Mouse (Mus musculus): Measurements from ENCODE around the gene Cryz. TPM values are rescaled to one million over a fixed set of nuclear protein-coding genes. Genes with fewer than 3 reads are reported as not detected.

Gene Cryz
- polyA plus RNA-seq, 1 experiment from 2014 or later, result 17.4 TPM

- WGBS, result 90% methylated on average over 8 of the region's 8 CpGs
- no peak for ATAC-seq (ENCODE audit: low FRiP score, low read depth)
Observed at GRCm38 (mm10) chr3:154577895-154578294, 18.6 kb upstream of the Cryz start.

DNA sequence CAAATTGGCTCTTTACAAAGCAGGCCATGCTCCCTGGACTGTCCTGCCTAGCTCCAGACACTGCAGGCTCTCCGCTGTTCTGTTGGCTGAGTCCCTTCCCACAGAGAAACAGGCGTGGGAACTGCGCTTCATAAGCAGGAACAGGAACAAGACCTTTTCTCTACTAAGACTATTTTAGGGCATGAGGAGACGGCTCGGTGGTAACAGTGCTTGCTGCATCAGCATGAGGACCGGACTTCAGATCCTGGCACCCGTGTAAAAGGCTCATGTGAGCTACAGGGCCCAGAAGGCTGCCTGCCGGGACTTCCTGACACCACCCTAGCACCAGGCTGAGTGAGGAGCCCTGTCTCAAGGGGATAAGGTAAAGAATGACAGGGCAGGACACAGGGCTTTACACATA lies 12.2 kb upstream of the Cryz start:
- Histone ChIP-seq H3K36me3 (peaks cover 44% of the 10 kb centered on the region), H3K9ac (replicated peaks) (no peak overlapping the region), H3K27ac (replicated peaks) (no peak overlapping the region), H3K4me1 (no peaks in the 10 kb centered on the region), H3K4me3 (no peak overlapping the region), H3K9me3 (no peaks in the 10 kb centered on the region), H3K4me2 (replicated peaks) (no peak overlapping the region), H3K27me3 (no peaks in the 10 kb centered on the region)
- WGBS, result 89% methylated on average over 8 of the region's 8 CpGs
- ATAC-seq (ENCODE audit: low FRiP score, low read depth), result no peak

More at GRCm38 (mm10) chr3:154577895-154578294, 18.6 kb upstream of the Cryz start:
- no peaks in the 10 kb centered on the region for H3K9me3 ChIP-seq
- no peak overlapping the region for H3K9ac ChIP-seq (replicated peaks)
- no peak overlapping the region for H3K4me3 ChIP-seq
- H3K27ac ChIP-seq (replicated peaks), result no peak overlapping the region
- H3K4me1 ChIP-seq, result no peaks in the 10 kb centered on the region
- H3K36me3 ChIP-seq, result peaks cover 20% of the 10 kb centered on the region
- H3K27me3 ChIP-seq, result no peaks in the 10 kb centered on the region
- no peak overlapping the region for H3K4me2 ChIP-seq (replicated peaks)

- Histone ChIP-seq H3K9ac (replicated peaks) (no peak overlapping the region), H3K4me1 (no peaks in the 10 kb centered on the region; the same call in 1 of the 2 replicates), H3K27me3 (no peaks in the 10 kb centered on the region), H3K4me2 (replicated peaks) (no peak overlapping the region), H3K36me3 (peaks cover 74% of the 10 kb centered on the region), H3K27ac (replicated peaks) (no peak overlapping the region), H3K4me3 (no peak overlapping the region), H3K9me3 (no peaks in the 10 kb centered on the region)
- ATAC-seq (ENCODE audit: low FRiP score, low read depth), result no peak
- WGBS, result 92% methylated on average over 5 of the region's 5 CpGs
Observed at GRCm38 (mm10) chr3:154590971-154591370, 5.5 kb upstream of the Cryz start.

DNA sequence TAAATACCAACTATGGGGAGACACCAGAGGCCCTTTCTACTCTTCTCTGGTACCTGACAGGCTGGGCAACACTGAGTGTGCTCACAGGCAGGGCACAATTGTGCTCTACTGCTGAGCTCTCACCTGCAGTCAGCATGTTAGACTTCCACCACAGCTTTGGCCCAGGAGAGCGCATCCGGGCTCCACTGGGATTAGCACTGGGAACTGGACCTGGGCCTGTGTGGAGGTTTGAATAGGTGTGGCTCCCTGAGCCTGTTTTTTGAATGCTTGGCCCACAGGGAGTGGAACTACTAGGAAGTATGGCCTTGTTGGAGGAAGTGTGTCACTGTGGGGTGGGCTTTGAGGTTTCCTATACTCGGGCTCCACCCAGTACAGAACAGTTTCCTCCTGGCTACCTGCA lies 4.9 kb upstream of the Cryz start:
- 95% methylated on average over 3 of the region's 3 CpGs for WGBS
- Histone ChIP-seq H3K4me2 (replicated peaks) (no peak overlapping the region), H3K4me1 (peaks cover 4% of the 10 kb centered on the region), H3K36me3 (peaks cover 68% of the 10 kb centered on the region), H3K9me3 (no peaks in the 10 kb centered on the region), H3K4me3 (no peak overlapping the region), H3K27ac (replicated peaks) (no peak overlapping the region), H3K9ac (replicated peaks) (no peak overlapping the region), H3K27me3 (no peaks in the 10 kb centered on the region)
- ATAC-seq (ENCODE audit: low FRiP score, low read depth), result no peak

DNA sequence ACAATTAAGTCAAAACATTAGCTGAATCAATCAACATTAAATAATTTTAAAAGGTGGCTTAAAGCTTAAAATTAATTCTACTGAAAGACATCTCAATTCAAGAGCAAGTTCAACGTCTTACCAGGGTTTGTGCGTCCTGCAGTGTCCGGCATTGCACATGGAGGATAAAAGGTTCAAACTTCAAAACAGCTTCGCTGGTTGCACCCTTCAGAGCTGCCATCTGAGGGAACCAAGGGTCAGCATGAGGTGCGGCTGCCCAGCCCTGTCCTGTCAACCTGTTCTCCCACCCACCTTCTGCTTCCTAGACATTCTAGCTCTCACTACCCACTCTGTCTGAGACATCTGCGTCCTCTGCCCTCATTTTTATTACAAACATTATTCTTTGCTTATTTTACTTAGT lies 2.9 kb upstream of the Cryz start:
- H3K4me2 ChIP-seq (replicated peaks), result no peak overlapping the region
- H3K9ac ChIP-seq (replicated peaks), result no peak overlapping the region
- peaks cover 4% of the 10 kb centered on the region for H3K4me1 ChIP-seq
- H3K27ac ChIP-seq (replicated peaks), result no peak overlapping the region
- no peaks in the 10 kb centered on the region for H3K27me3 ChIP-seq
- no peak for ATAC-seq (ENCODE audit: low FRiP score, low read depth)
- no peak overlapping the region for H3K4me3 ChIP-seq
- H3K9me3 ChIP-seq, result no peaks in the 10 kb centered on the region
- WGBS, result 94% methylated on average over 6 of the region's 6 CpGs
- H3K36me3 ChIP-seq, result peaks cover 50% of the 10 kb centered on the region

DNA sequence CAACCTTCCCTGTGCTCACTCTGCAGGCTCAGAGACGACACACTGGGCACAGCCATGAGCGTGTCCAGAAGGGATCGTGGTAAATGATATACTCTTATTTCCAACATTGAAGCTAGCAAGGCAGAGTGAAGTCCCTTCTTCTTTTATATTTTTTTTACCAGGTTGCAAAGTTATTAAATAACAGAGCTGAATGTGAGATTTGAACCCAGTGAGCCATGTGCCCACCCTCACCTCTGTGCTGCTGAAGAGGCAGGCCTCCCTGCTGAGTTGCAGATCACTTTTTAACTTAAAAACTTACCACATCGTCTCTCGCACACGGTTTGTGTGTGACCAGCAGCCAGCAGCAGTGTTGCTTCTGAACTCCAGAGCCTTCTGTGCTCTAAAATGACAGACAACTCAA lies 2.4 kb upstream of the Cryz start:
- Histone ChIP-seq H3K27ac (replicated peaks) (no peak overlapping the region), H3K4me1 (peaks cover 4% of the 10 kb centered on the region), H3K9me3 (no peaks in the 10 kb centered on the region), H3K4me3 (no peak overlapping the region), H3K9ac (replicated peaks) (no peak overlapping the region), H3K27me3 (no peaks in the 10 kb centered on the region), H3K4me2 (replicated peaks) (no peak overlapping the region), H3K36me3 (peaks cover 50% of the 10 kb centered on the region)
- 92% methylated on average over 6 of the region's 6 CpGs for WGBS
- ATAC-seq (ENCODE audit: low FRiP score, low read depth), result no peak

GRCm38 (mm10) chr3:154596934-154597554 lies 533 bp downstream of the Cryz start, which contains the start of gene Tyw3:
Gene Tyw3, minus strand, starts transcription at chr3:154597104.
- H3K9me3 ChIP-seq, result no peaks in the 10 kb centered on the region
- H3K4me2 ChIP-seq (replicated peaks), result peak within 1 kb of the TSS; percentile 73
- peaks cover 4% of the 10 kb centered on the region for H3K4me1 ChIP-seq
- H3K9ac ChIP-seq (replicated peaks), result peak within 1 kb of the TSS; percentile 82
- H3K27ac ChIP-seq (replicated peaks), result peak within 1 kb of the TSS; percentile 92
- H3K4me3 ChIP-seq, result peak within 1 kb of the TSS; percentile 90
- no peaks in the 10 kb centered on the region for H3K27me3 ChIP-seq
- peaks cover 22% of the 10 kb centered on the region for H3K36me3 ChIP-seq
- ATAC-seq (ENCODE audit: low FRiP score, low read depth), result peak; percentile 96
- under 1% methylated on average over 38 of the region's 38 CpGs for WGBS

- H3K36me3 ChIP-seq, result peaks cover 17% of the 10 kb centered on the region
- no peak overlapping the region for H3K27ac ChIP-seq (replicated peaks)
- WGBS, result 43% methylated on average over 7 of the region's 7 CpGs
Observed at GRCm38 (mm10) chr3:154597561-154597960, 1.1 kb downstream of the Cryz start.

DNA sequence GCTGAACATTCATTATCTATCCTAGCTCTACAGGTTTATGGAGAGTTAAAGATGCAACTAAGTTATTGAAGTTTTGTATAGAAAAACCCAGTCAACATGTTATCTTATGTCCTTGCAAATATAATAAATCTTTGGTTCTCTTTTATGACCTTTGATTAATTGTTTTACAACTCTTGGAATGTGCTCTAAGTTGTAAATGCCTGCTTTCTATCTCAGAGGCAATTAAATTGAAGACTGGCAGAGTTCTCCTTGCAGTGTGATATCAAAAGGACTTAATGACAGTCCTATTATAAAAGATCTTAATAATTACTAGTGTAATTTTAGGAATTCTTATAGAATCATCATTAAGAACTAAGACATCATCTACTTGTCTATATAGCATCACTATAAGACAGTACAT lies 5.6 kb downstream of the Cryz start:
- ATAC-seq (ENCODE audit: low FRiP score, low read depth), result no peak
- Histone ChIP-seq H3K27ac (replicated peaks) (no peak overlapping the region), H3K9ac (replicated peaks) (no peak overlapping the region), H3K4me1 (no peaks in the 10 kb centered on the region), H3K27me3 (no peaks in the 10 kb centered on the region), H3K4me2 (replicated peaks) (no peak overlapping the region), H3K9me3 (no peaks in the 10 kb centered on the region), H3K4me3 (no peak overlapping the region), H3K36me3 (no peaks in the 10 kb centered on the region)

More at GRCm38 (mm10) chr3:154597561-154597960, 1.1 kb downstream of the Cryz start:
- Histone ChIP-seq H3K9ac (replicated peaks) (peak overlapping the region; percentile 46), H3K27me3 (no peaks in the 10 kb centered on the region), H3K9me3 (no peaks in the 10 kb centered on the region), H3K4me2 (replicated peaks) (peak overlapping the region; percentile 73), H3K4me1 (peaks cover 4% of the 10 kb centered on the region), H3K4me3 (peak overlapping the region; percentile 90)
- 0 out of 2 replicates have a peak, but pooled peaks have one; percentile 0 for ATAC-seq (ENCODE audit: low FRiP score, low read depth)

GRCm38 (mm10) chr3:154604871-154605270 lies 8.4 kb downstream of the Cryz start:
- ATAC-seq (ENCODE audit: low FRiP score, low read depth), result no peak
- no peak overlapping the region for H3K27ac ChIP-seq (replicated peaks)
- no peak overlapping the region for H3K4me2 ChIP-seq (replicated peaks)
- no peaks in the 10 kb centered on the region for H3K4me1 ChIP-seq
- H3K9ac ChIP-seq (replicated peaks), result no peak overlapping the region
- H3K9me3 ChIP-seq, result no peaks in the 10 kb centered on the region
- 75% methylated on average over 5 of the region's 5 CpGs for WGBS
- H3K27me3 ChIP-seq, result no peaks in the 10 kb centered on the region
- no peaks in the 10 kb centered on the region for H3K36me3 ChIP-seq
- no peak overlapping the region for H3K4me3 ChIP-seq

DNA sequence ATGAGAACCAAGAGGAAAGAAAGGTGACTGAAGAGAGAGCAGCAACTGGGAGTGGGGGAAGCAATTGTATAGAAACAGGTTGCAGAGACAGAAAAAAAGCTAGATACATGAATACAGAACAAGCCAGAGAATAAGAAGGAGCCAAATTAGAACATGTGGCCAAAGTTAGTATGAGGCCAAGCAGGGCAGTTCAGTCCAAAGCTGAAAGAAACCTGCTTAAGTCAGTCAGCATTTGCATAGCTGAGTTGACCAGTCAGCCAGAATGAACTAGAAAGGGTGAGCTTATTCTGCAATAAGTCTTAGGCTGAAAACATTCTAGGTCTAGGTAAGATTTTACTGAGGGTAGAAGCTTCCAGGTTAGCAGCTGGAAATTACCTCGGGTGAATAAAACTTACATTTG lies 11.4 kb downstream of the Cryz start:
- Histone ChIP-seq H3K36me3 (0 out of 2 replicates have a peak, but pooled peaks cover 3% of the 10 kb centered on the region), H3K9me3 (no peaks in the 10 kb centered on the region), H3K4me1 (no peaks in the 10 kb centered on the region), H3K4me3 (no peak overlapping the region), H3K27ac (replicated peaks) (no peak overlapping the region), H3K27me3 (no peaks in the 10 kb centered on the region), H3K4me2 (replicated peaks) (no peak overlapping the region), H3K9ac (replicated peaks) (no peak overlapping the region)
- 82% methylated on average over 1 of the region's 1 CpGs for WGBS
- no peak for ATAC-seq (ENCODE audit: low FRiP score, low read depth)

DNA sequence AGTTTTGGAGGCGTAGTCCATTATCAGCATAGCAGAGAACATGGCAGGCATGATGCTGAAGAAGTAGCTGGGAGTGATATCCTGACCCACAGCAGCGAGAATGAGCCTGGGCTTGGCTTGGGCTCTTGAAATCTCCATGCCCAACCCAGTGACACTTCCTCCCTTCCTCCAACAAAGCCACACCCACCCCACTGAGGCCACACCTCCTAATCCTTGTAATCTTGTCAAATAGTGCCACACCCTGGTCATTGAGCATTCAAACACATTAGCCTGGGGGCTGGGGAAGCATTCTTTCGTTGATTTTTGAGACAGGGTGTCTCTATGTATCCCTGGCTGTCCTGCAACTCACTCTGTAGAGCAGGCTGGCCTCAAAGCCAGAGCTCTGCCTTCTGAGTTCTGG lies 15.4 kb downstream of the Cryz start:
- no peak overlapping the region for H3K4me2 ChIP-seq (replicated peaks)
- H3K4me3 ChIP-seq, result no peak overlapping the region
- no peak overlapping the region for H3K9ac ChIP-seq (replicated peaks)
- H3K27me3 ChIP-seq, result no peaks in the 10 kb centered on the region
- no peaks in the 10 kb centered on the region for H3K4me1 ChIP-seq
- 90% methylated on average over 3 of the region's 3 CpGs for WGBS
- H3K36me3 ChIP-seq, result 0 out of 2 replicates have a peak, but pooled peaks cover 3% of the 10 kb centered on the region
- ATAC-seq (ENCODE audit: low FRiP score, low read depth), result no peak
- H3K9me3 ChIP-seq, result no peaks in the 10 kb centered on the region
- H3K27ac ChIP-seq (replicated peaks), result no peak overlapping the region

DNA sequence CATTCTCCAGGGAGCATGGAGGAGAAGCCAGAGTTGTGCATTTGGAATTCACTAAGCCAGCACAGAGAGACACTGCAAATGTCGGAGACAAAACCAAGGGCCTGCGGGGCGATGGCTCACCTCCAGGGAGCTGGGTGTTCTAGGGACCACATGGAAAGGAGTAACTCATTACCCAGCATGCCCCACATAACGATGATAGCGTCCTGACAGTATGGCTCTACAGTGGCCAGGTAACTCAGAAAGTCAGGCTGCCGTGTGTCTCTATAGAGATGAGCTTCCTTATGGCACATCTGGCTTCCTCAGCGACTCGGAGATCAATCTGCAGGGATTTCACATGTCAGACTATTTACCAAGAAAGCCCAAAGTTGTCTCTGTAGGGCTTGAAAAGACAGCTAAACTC lies 18.3 kb downstream of the Cryz start:
- H3K36me3 ChIP-seq, result 0 out of 2 replicates have a peak, but pooled peaks cover 3% of the 10 kb centered on the region
- 86% methylated on average over 8 of the region's 8 CpGs for WGBS
- no peak for ATAC-seq (ENCODE audit: low FRiP score, low read depth)
- H3K27ac ChIP-seq (replicated peaks), result no peak overlapping the region
- H3K4me1 ChIP-seq, result no peaks in the 10 kb centered on the region
- H3K9me3 ChIP-seq, result no peaks in the 10 kb centered on the region
- no peak overlapping the region for H3K4me3 ChIP-seq
- H3K9ac ChIP-seq (replicated peaks), result no peak overlapping the region
- no peak overlapping the region for H3K4me2 ChIP-seq (replicated peaks)
- no peaks in the 10 kb centered on the region for H3K27me3 ChIP-seq

All from midbrain, embryonic 12.5 days (tissue).